Mouse (Mus musculus) intestine, embryonic 14.5 days (tissue): Measurements from ENCODE around the gene Jam3. TPM values are rescaled to one million over a fixed set of nuclear protein-coding genes. Genes with fewer than 3 reads are reported as not detected.

ENCODE experiments used
- ATAC-seq: fragments of 200-750 bp; cut with Nextera tagmentation; replicated peaks from 2 replicates; pipeline ENCODE4 v1.8.0; 2017; ENCODE audit warnings: low read depth, moderate number of reproducible peaks, moderate TSS enrichment, moderate library complexity; ENCODE audit not compliant: low FRiP score, low TSS enrichment
- DNase-seq: peaks from one replicate; pipeline ENCODE4 v3.0.0-alpha.2; 2018; ENCODE audit warnings: low spot score
- H3K27ac ChIP-seq: fragments of 300-500 bp; sonication (generic); 2 replicates; pipeline ENCODE4 v1.5.1; 2014; ENCODE audit warnings: low read depth, mild to moderate bottlenecking, control low read depth
- H3K27me3 ChIP-seq: fragments of 300-500 bp; sonication (generic); replicated peaks from 2 replicates; pipeline ENCODE4 v1.6.1; 2014; ENCODE audit warnings: low read length, control low read depth; ENCODE audit not compliant: control insufficient read depth, insufficient read depth
- H3K36me3 ChIP-seq: fragments of 300-500 bp; sonication (generic); 2 replicates; pipeline ENCODE4 v1.6.1; 2014; ENCODE audit warnings: low read length, control low read depth; ENCODE audit not compliant: control insufficient read depth, insufficient read depth
- H3K4me1 ChIP-seq: fragments of 300-500 bp; sonication (generic); replicated peaks from 2 replicates; pipeline ENCODE4 v1.6.1; 2014; ENCODE audit warnings: low read length, control low read depth, mixed read lengths; ENCODE audit not compliant: control insufficient read depth, insufficient read depth
- H3K4me2 ChIP-seq: fragments of 300-500 bp; sonication (generic); 2 replicates; pipeline ENCODE4 v1.6.1; 2014; ENCODE audit warnings: low read length
- H3K4me3 ChIP-seq: fragments of 300-500 bp; sonication (generic); 2 replicates; pipeline ENCODE4 v1.5.1; 2014; ENCODE audit warnings: low read depth, low read length, control low read depth, mixed read lengths
- H3K9ac ChIP-seq: fragments of 300-500 bp; sonication (generic); 2 replicates; pipeline ENCODE4 v1.6.1; 2014; ENCODE audit warnings: mild to moderate bottlenecking, low read length
- H3K9me3 ChIP-seq: fragments of 300-500 bp; sonication (generic); 2 replicates; pipeline ENCODE4 v1.6.1; 2016; ENCODE audit warnings: low read length, control low read depth; ENCODE audit not compliant: control insufficient read depth
- WGBS: fragments of 180-500 bp; shearing (Covaris S2); extraction: QIAGEN DNeasy Blood & Tissue Kit; methylation state at CpG from one replicate; pipeline ENCODE4 v1.1.7; 2014; 5-methylcytosine and 5-hydroxymethylcytosine counted together
- polyA plus RNA-seq: library from polyadenylated mRNA; unstranded; fragments of >200 nt; fragmentation: Nextera tagmentation; extraction: Ambion mirVana; gene quantifications from 2 replicates; pipeline ENCODE4 v1.2.1, GENCODE M21; 2014

Jam3 gene
- polyA plus RNA-seq, 1 experiment from 2014 or later: 60.0 TPM

DNA sequence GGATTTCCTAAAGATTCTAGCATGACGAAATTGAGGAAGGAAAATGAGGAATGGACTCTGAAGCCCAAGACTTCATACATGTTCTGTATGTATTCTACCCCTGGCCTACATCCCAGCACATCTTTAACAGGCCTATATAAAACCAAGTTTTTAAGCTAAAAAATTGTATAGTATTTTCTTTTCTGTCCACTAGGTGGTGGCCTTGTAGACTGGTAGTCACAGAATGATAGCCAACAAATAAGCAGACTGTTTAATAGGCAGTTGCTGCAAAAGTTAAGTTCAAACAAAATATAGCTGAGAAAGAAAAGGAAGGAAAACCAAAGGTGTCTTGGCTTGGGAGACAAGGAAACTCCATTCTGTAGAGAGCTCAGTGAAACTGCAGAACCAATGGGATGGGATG is 80.5 kb downstream of the Jam3 start:
- peaks cover 72% of the 10 kb centered on the region for H3K36me3 ChIP-seq
- WGBS: 85% methylated on average over 1 of the region's 1 CpGs

DNA sequence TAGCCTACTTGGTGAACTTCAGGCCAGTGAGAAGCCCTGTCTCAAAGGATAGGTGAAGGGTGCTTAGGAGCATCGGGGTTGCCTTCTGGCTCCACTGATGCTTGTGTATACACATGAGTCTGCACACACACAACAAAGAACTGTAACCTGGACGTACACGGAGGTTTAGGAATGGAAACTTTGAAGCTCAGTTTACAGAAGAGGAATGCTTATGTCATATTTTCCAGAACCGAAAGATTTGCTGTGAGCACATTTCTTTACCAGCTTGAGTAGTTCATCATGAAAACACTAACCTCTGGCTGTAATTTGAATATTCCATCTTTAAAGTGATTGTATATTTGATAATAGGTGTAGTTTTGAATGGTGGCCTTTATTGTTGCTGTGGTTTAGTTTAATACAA is 84.3 kb downstream of the Jam3 start:
- H3K4me1 ChIP-seq: no peaks in the 10 kb centered on the region
- H3K9me3 ChIP-seq: no peaks in the 10 kb centered on the region
- no peak overlapping the region for H3K4me2 ChIP-seq
- H3K9ac ChIP-seq: no peak overlapping the region
- WGBS: 81% methylated on average over 4 of the region's 4 CpGs
- peaks cover 88% of the 10 kb centered on the region for H3K36me3 ChIP-seq
- H3K27me3 ChIP-seq: no peaks in the 10 kb centered on the region
- H3K4me3 ChIP-seq: no peak overlapping the region
- ATAC-seq (no peak), DNase-seq (no peak)
- H3K27ac ChIP-seq: no peak overlapping the region

More for the DNA sequence above, 80.5 kb downstream of the Jam3 start:
- no peak for DNase-seq
- H3K9ac ChIP-seq: no peak overlapping the region
- no peak overlapping the region for H3K4me3 ChIP-seq
- no peaks in the 10 kb centered on the region for H3K27me3 ChIP-seq
- no peaks in the 10 kb centered on the region for H3K4me1 ChIP-seq
- no peak for ATAC-seq
- H3K9me3 ChIP-seq: no peaks in the 10 kb centered on the region
- H3K27ac ChIP-seq: no peak overlapping the region
- H3K4me2 ChIP-seq: no peak overlapping the region

DNA sequence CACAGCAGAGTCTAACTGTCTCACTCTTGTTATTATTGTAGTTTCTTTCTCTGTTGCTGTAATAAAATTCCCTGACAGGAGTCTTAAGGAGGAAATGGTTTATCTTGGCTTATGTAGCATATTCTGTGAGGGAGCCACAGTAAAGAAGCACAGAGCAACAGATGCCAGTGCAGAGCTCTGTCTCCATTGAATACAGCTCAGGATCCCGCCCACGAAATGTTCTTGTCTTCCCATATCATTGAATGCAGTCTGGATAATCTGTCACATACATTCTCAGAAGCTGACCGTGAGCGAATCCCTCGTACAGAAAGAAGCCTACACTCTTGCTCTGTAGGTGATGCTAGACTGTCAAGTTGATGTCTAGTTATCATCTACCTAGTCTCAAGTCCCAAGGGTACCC is 96.9 kb downstream of the Jam3 start:
- 90% methylated on average over 5 of the region's 5 CpGs for WGBS
- DNase-seq (no peak), ATAC-seq (no peak)
- Histone ChIP-seq H3K4me3 (no peak overlapping the region), H3K9ac (no peak overlapping the region), H3K9me3 (no peaks in the 10 kb centered on the region), H3K36me3 (peaks cover 94% of the 10 kb centered on the region), H3K4me2 (no peak overlapping the region), H3K27me3 (no peaks in the 10 kb centered on the region), H3K4me1 (no peaks in the 10 kb centered on the region), H3K27ac (no peak overlapping the region)

DNA sequence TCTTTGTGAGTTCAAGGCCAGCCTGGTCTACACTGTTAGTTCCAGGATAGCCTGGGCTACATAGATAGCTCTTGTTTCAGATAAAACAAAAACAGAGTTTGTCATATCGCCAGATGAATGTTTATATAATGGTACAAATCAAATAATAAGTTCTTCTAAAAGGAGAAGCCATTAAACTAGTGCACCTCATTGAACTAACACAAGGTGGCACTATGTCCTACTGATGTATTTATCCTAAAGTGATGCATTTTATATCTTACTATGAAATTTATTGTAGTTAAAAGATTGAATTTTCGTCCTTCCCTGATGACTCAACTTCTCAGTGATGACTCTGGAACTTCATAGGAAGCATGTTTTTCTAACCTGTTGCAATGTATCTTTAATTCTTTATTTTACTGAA is 105.7 kb downstream of the Jam3 start:
- no peaks in the 10 kb centered on the region for H3K27me3 ChIP-seq
- H3K4me1 ChIP-seq: no peaks in the 10 kb centered on the region
- H3K9me3 ChIP-seq: no peaks in the 10 kb centered on the region
- 82% methylated on average over 2 of the region's 2 CpGs for WGBS
- H3K4me2 ChIP-seq: no peak overlapping the region
- H3K4me3 ChIP-seq: no peak overlapping the region
- ATAC-seq (no peak), DNase-seq (no peak)
- peaks cover 87% of the 10 kb centered on the region for H3K36me3 ChIP-seq
- no peak overlapping the region for H3K27ac ChIP-seq
- no peak overlapping the region for H3K9ac ChIP-seq

Other genes starting within 250 kb of the Jam3 start
- gene Gm1110, start 232.3 kb downstream of the Jam3 start, polyA plus RNA-seq: not detected in 2 replicates
- gene Acad8, start 155.9 kb downstream of the Jam3 start, polyA plus RNA-seq: 33.3 and 35.9 TPM in 2 replicates
- 167 and 170 TPM in 2 replicates for gene Thyn1, start 155.7 kb downstream of the Jam3 start, polyA plus RNA-seq
- gene Vps26b, start 125.4 kb downstream of the Jam3 start, polyA plus RNA-seq: 35.9 and 36.4 TPM in 2 replicates
- gene Ncapd3, start 125.2 kb downstream of the Jam3 start, polyA plus RNA-seq: 32.7 and 36.4 TPM in 2 replicates
- 3.4 and 4.8 TPM in 2 replicates for gene Igsf9b, start 143.8 kb upstream of the Jam3 start, polyA plus RNA-seq
- gene Spata19, start 241.4 kb upstream of the Jam3 start, polyA plus RNA-seq: not detected in 2 replicates